Mouse (Mus musculus): ENCODE measurements around the gene Tcam1. TPM values are rescaled to one million over a fixed set of nuclear protein-coding genes. Genes with fewer than 3 reads are reported as not detected.

Tcam1 gene
- polyA plus RNA-seq, 1 experiment, result 0.05 TPM

DNA sequence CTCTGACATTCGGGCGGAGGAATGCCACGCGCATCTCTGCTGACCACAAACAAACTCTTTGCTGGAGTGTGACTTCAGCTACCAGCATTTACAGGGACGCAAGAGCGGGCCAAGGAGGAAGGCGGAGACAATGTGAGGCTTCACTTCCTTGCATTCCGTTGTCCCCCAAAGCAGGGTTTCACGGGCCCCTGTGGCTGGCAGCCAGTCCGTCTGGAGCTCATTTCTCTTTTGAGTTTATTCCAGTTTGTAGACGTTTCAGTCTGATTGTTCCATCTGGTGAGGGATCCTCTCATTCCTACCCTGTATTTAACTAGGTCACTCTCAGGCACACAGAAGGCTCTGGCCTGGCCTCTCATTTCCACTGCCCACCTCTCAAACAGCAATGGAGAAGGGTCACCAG lies 10.5 kb downstream of the Tcam1 start:
- H3K27ac ChIP-seq (ENCODE audit: insufficient read depth, low read depth, low read length), result no peak overlapping the region
- WGBS, result 74% methylated on average over 11 of the region's 11 CpGs

DNA sequence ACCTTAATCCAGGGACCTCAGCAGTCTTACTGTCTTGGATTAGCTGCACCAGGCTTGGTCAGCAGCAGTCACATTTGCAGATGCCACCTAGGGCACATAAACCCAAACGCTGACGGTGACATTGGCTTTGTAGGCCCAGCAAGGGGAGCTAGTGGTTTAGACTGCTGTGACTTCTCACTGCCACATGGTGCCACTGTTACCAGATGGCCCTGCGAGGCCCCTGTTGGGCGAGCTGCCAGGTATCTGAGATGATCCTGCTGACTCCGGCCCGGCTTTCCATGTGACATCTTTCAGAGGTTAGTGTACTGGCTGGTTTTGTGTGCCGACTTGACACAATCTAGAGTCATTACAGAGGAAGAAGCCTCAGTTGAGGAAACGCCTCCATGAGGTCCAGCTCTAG lies 12.9 kb downstream of the Tcam1 start:
- no peaks in the 10 kb centered on the region for H3K36me3 ChIP-seq (ENCODE audit: control insufficient read depth, insufficient read depth, low read length)
- no peak for TF ChIP-seq POLR2A (IDR thresholded peaks at IDR 0.05; ENCODE audit: low read depth, low read length)
- TF ChIP-seq CTCF (IDR thresholded peaks at IDR 0.05; ENCODE audit: extremely low read depth, insufficient read length, insufficient replicate concordance, low read depth, low read length), result peak; percentile 16; the same call in 1 of the 2 replicates

More for the DNA sequence above, 10.5 kb downstream of the Tcam1 start:
- TF ChIP-seq CTCF (IDR thresholded peaks at IDR 0.05; ENCODE audit: extremely low read depth, insufficient read length, insufficient replicate concordance, low read depth, low read length), result no peak
- no peak for TF ChIP-seq POLR2A (IDR thresholded peaks at IDR 0.05; ENCODE audit: low read depth, low read length)
- H3K27me3 ChIP-seq (ENCODE audit: control insufficient read depth, insufficient read depth, low read length), result no peaks in the 10 kb centered on the region
- H3K36me3 ChIP-seq (ENCODE audit: control insufficient read depth, insufficient read depth, low read length), result no peaks in the 10 kb centered on the region
- H3K4me3 ChIP-seq (ENCODE audit: low read depth, low read length), result no peak overlapping the region
- no peaks in the 10 kb centered on the region for H3K4me1 ChIP-seq (ENCODE audit: control insufficient read depth, insufficient read depth, insufficient read length, low read length)

DNA sequence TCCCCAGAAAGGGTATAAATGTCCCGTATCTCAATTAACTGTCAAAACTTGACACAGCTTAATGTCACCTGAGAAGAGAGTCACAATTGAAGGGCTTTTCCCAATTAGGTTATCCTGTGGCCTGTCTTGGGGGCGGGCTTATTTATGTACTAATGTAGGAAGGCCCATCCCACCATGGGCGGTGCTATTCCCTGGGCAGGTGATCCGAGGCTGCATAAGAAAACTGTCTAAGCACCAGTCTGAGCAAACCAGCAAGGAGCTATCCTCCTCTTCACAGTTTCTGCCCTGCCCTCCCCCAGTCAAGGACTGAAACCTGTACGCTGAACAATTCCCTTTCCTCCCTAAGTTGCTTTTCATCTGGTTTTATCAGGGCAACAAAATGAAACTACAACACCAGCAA lies 13.9 kb downstream of the Tcam1 start:
- no peaks in the 10 kb centered on the region for H3K36me3 ChIP-seq (ENCODE audit: control insufficient read depth, insufficient read depth, low read length)
- no peaks in the 10 kb centered on the region for H3K27me3 ChIP-seq (ENCODE audit: control insufficient read depth, insufficient read depth, low read length)
- H3K4me1 ChIP-seq (ENCODE audit: control insufficient read depth, insufficient read depth, insufficient read length, low read length), result no peaks in the 10 kb centered on the region
- no peak for TF ChIP-seq CTCF (IDR thresholded peaks at IDR 0.05; ENCODE audit: extremely low read depth, insufficient read length, insufficient replicate concordance, low read depth, low read length)
- TF ChIP-seq POLR2A (IDR thresholded peaks at IDR 0.05; ENCODE audit: low read depth, low read length), result no peak
- H3K27ac ChIP-seq (ENCODE audit: insufficient read depth, low read depth, low read length), result no peak overlapping the region
- no peak overlapping the region for H3K4me3 ChIP-seq (ENCODE audit: low read depth, low read length)
- WGBS, result 86% methylated on average over 5 of the region's 5 CpGs

More for the DNA sequence above, 12.9 kb downstream of the Tcam1 start:
- Histone ChIP-seq H3K4me3 (ENCODE audit: low read depth, low read length) (no peak overlapping the region), H3K27ac (ENCODE audit: insufficient read depth, low read depth, low read length) (no peak overlapping the region), H3K4me1 (ENCODE audit: control insufficient read depth, insufficient read depth, insufficient read length, low read length) (no peaks in the 10 kb centered on the region), H3K27me3 (ENCODE audit: control insufficient read depth, insufficient read depth, low read length) (no peaks in the 10 kb centered on the region)
- 26% methylated on average over 8 of the region's 8 CpGs for WGBS

DNA sequence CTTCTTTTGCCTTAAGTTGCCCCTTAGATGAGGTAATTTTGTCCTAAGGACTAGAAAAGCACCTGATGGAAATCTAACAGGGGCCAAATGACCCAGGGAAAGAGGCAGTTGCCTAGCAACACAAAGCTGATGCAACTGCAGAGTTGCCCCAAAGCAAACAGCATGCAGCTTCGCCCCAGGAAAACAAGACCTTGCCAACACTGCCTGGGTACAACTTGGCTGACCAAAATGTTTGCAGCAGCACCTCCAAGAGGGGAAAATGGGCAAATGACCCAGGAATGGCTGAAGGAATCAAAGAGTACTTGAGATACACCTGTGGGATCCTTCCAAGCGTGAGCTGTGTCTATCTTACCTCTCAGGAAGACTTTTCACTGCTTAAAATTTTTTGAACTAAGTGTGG lies 15.4 kb downstream of the Tcam1 start:
- WGBS, result 70% methylated on average over 2 of the region's 2 CpGs
- no peak for TF ChIP-seq CTCF (IDR thresholded peaks at IDR 0.05; ENCODE audit: extremely low read depth, insufficient read length, insufficient replicate concordance, low read depth, low read length)
- Histone ChIP-seq H3K27ac (ENCODE audit: insufficient read depth, low read depth, low read length) (no peak overlapping the region), H3K27me3 (ENCODE audit: control insufficient read depth, insufficient read depth, low read length) (no peaks in the 10 kb centered on the region), H3K4me3 (ENCODE audit: low read depth, low read length) (no peak overlapping the region), H3K4me1 (ENCODE audit: control insufficient read depth, insufficient read depth, insufficient read length, low read length) (no peaks in the 10 kb centered on the region), H3K36me3 (ENCODE audit: control insufficient read depth, insufficient read depth, low read length) (no peaks in the 10 kb centered on the region)

DNA sequence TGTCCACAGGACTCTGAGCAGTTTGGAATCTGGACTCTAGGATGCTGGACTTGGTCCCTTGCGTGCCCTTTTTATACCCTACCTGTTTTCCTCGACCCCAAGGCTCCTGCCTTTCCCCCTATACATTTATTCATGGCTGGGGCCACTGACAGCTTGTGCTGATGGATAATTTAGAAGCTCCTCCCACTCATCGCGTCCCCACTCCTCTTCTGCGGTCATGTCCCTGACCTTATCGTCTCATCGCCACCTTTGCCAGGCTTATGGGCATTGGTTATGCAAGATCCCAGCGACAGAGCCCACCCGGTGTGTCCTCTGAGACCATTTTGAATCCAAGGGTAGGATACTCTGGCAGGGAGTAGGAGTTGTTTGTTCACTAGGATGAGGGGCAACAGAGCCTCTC lies 25.3 kb downstream of the Tcam1 start, which contains the start of gene Gh:
Gh (minus strand) TSS at position 101 of the 400 bp plus-strand sequence.
- Histone ChIP-seq H3K4me3 (ENCODE audit: low read depth, low read length) (no peak within 1 kb of the TSS), H3K36me3 (ENCODE audit: control insufficient read depth, insufficient read depth, low read length) (no peaks in the 10 kb centered on the region), H3K27ac (ENCODE audit: insufficient read depth, low read depth, low read length) (no peak within 1 kb of the TSS), H3K27me3 (ENCODE audit: control insufficient read depth, insufficient read depth, low read length) (no peaks in the 10 kb centered on the region), H3K4me1 (ENCODE audit: control insufficient read depth, insufficient read depth, insufficient read length, low read length) (no peaks in the 10 kb centered on the region; the same call in 1 of the 2 replicates)
- TF ChIP-seq POLR2A (IDR thresholded peaks at IDR 0.05; ENCODE audit: low read depth, low read length) (no peak), CTCF (IDR thresholded peaks at IDR 0.05; ENCODE audit: extremely low read depth, insufficient read length, insufficient replicate concordance, low read depth, low read length) (no peak)
- WGBS, result 80% methylated on average over 9 of the region's 9 CpGs

DNA sequence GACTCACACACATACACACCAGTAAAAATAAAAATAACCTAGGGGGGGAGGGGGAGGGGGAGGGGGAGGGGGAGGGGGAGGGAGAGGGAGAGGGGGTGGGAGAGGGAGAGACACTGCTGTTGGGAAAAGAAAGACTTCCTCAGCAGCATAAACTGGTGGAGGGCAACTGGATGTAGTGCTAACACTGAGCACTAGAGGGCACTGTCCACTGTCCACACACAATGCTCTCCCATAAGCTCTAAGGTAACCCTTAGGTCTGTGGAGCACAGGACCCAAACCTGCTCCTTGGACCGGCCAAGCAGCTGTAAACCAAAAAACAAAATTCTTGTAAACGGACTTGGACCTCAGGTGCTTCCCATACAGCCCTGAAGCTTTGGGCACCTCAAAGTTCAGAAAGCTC lies 26.2 kb downstream of the Tcam1 start:
- Histone ChIP-seq H3K36me3 (ENCODE audit: control insufficient read depth, insufficient read depth, low read length) (no peaks in the 10 kb centered on the region), H3K4me1 (ENCODE audit: control insufficient read depth, insufficient read depth, insufficient read length, low read length) (no peaks in the 10 kb centered on the region; the same call in 1 of the 2 replicates), H3K27ac (ENCODE audit: insufficient read depth, low read depth, low read length) (no peak overlapping the region), H3K27me3 (ENCODE audit: control insufficient read depth, insufficient read depth, low read length) (no peaks in the 10 kb centered on the region), H3K4me3 (ENCODE audit: low read depth, low read length) (no peak overlapping the region)
- 2% methylated on average over 2 of the region's 2 CpGs for WGBS
- TF ChIP-seq CTCF (IDR thresholded peaks at IDR 0.05; ENCODE audit: extremely low read depth, insufficient read length, insufficient replicate concordance, low read depth, low read length), result peak; percentile 77; the same call in 1 of the 2 replicates
- TF ChIP-seq POLR2A (IDR thresholded peaks at IDR 0.05; ENCODE audit: low read depth, low read length), result no peak

DNA sequence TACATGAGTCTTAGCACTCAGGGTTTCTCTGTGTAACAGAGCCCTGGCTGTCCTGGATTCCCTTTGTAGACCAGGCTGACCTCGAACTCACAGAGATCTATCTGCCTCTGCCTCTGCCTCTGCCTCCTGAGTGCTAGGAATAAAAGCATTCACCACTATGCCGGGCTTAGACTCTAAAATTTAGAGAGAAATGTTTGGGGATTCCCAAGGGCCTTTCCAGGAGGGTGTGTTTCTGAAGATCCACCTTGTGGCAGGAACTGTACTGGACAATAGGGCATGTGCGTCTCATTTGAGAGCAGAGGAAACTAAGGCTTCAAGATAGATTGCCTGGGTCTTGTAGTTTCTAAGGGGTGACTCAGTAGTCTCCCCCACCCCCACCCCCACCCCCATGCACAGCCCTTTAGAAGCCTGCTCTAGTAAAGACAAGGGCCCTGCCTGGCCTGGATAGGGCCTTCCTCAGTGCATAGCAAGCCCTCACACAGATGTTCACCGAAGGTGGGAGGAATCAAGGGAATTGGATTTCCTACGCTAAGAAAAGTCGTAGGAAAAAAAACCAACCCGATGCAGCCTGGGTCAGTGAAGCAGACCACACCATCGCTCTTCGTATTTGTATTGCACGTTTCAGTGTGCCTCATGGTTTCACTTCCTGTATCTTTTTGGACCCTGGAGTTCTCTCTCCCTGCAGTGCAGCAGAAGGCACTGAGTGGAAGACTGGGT lies 29.0 kb downstream of the Tcam1 start:
- H3K4me3 ChIP-seq (ENCODE audit: low read depth, low read length), result no peak overlapping the region
- TF ChIP-seq POLR2A (IDR thresholded peaks at IDR 0.05; ENCODE audit: low read depth, low read length) (no peak), CTCF (IDR thresholded peaks at IDR 0.05; ENCODE audit: extremely low read depth, insufficient read length, insufficient replicate concordance, low read depth, low read length) (no peak)
- H3K4me1 ChIP-seq (ENCODE audit: control insufficient read depth, insufficient read depth, insufficient read length, low read length), result no peaks in the 10 kb centered on the region; the same call in 1 of the 2 replicates
- no peaks in the 10 kb centered on the region for H3K36me3 ChIP-seq (ENCODE audit: control insufficient read depth, insufficient read depth, low read length)
- 0 out of 2 replicates have a peak overlapping the region, but pooled peaks have one; percentile 11 for H3K27ac ChIP-seq (ENCODE audit: insufficient read depth, low read depth, low read length)
- H3K27me3 ChIP-seq (ENCODE audit: control insufficient read depth, insufficient read depth, low read length), result no peaks in the 10 kb centered on the region
- 71% methylated on average over 10 of the region's 10 CpGs for WGBS

Measured in small intestine, adult 2 months (tissue).